Mouse (Mus musculus) myocyte (in vitro differentiated cells): ENCODE results near the gene Wdr19. TPM values are rescaled to one million over a fixed set of nuclear protein-coding genes. Genes with fewer than 3 reads are reported as not detected.
"Not testable (repeated sequence)": the region's sequence is repeated elsewhere in the genome, so short reads cannot be mapped to it uniquely, and the experiment has no call there.

ENCODE experiments used
- H3K27me3 ChIP-seq: one replicate; pipeline ENCODE4 v1.6.1; 2011; ENCODE audit not compliant: control insufficient read depth, insufficient read depth, insufficient read length
- H3K36me3 ChIP-seq: one replicate; pipeline ENCODE4 v1.6.1; 2011; ENCODE audit not compliant: control insufficient read depth, insufficient read depth
- H3K4me2 ChIP-seq: one replicate; pipeline ENCODE4 v1.6.1; 2011; ENCODE audit warnings: low read depth, control low read depth
- H3K4me3 ChIP-seq: one replicate; pipeline ENCODE4 v1.5.1; 2011; ENCODE audit warnings: mild to moderate bottlenecking, control low read depth, moderate library complexity
- H3K79me2 ChIP-seq: one replicate; pipeline ENCODE4 v1.6.1; 2011; ENCODE audit not compliant: control insufficient read depth, insufficient read depth
- H3ac ChIP-seq: one replicate; pipeline ENCODE4 v1.6.1; 2011; ENCODE audit not compliant: control insufficient read depth, insufficient read length
- CEBPB ChIP-seq: IDR thresholded peaks from 2 replicates; pipeline ENCODE4 v1.6.1; 2011; ENCODE audit warnings: mild to moderate bottlenecking, moderate library complexity; ENCODE audit not compliant: poor library complexity, insufficient read depth, severe bottlenecking
- E2F4 ChIP-seq: IDR thresholded peaks from one replicate; pipeline ENCODE4 v1.6.1; 2011; ENCODE audit warnings: mild to moderate bottlenecking, control low read depth, moderate library complexity; ENCODE audit not compliant: insufficient read depth
- MAX ChIP-seq: IDR thresholded peaks from one replicate; pipeline ENCODE4 v1.6.1; 2011; ENCODE audit warnings: low read depth, mild to moderate bottlenecking, control low read depth
- MYOD1 ChIP-seq, 3 experiments: IDR thresholded peaks; one replicate each; pipeline ENCODE4 v1.6.1; 2011; ENCODE audit warnings: control low read depth in 2 of 3, low read depth in 2 of 3, mild to moderate bottlenecking in 2 of 3, moderate library complexity in 1 of 3; ENCODE audit not compliant: insufficient read length in 2 of 3, control insufficient read depth in 1 of 3
- MYOG ChIP-seq, 3 experiments: IDR thresholded peaks; one replicate each; pipeline ENCODE4 v1.6.1; 2011; ENCODE audit warnings: control low read depth in 2 of 3, low read depth in 2 of 3, mild to moderate bottlenecking in 2 of 3; ENCODE audit not compliant: insufficient read length in 2 of 3, control insufficient read depth in 1 of 3, insufficient read depth in 1 of 3
- POLR2A ChIP-seq: IDR thresholded peaks from one replicate; pipeline ENCODE4 v1.6.1; 2011; ENCODE audit warnings: low read depth, mild to moderate bottlenecking, control low read depth, moderate library complexity; ENCODE audit not compliant: insufficient read length
- POLR2AphosphoS2 ChIP-seq: IDR thresholded peaks from one replicate; pipeline ENCODE4 v1.6.1; 2011; ENCODE audit warnings: low read depth, control low read depth; ENCODE audit not compliant: insufficient read length
- REST ChIP-seq: IDR thresholded peaks from one replicate; pipeline ENCODE4 v1.6.1; 2011; ENCODE audit warnings: mild to moderate bottlenecking, control low read depth, moderate library complexity; ENCODE audit not compliant: insufficient read depth, insufficient read length
- SRF ChIP-seq: IDR thresholded peaks from one replicate; pipeline ENCODE4 v1.6.1; 2011; ENCODE audit warnings: low read depth; ENCODE audit not compliant: control insufficient read depth, insufficient read length
- TCF12 ChIP-seq: IDR thresholded peaks from one replicate; pipeline ENCODE4 v1.6.1; 2011; ENCODE audit warnings: mild to moderate bottlenecking, control low read depth; ENCODE audit not compliant: poor library complexity, insufficient read depth, severe bottlenecking
- TCF3 ChIP-seq: IDR thresholded peaks from one replicate; pipeline ENCODE4 v1.6.1; 2011; ENCODE audit warnings: low read depth, control low read depth; ENCODE audit not compliant: insufficient read length
- USF1 ChIP-seq: IDR thresholded peaks from one replicate; pipeline ENCODE4 v1.6.1; 2011; ENCODE audit warnings: low read depth, mild to moderate bottlenecking, control low read depth, moderate library complexity
- polyA plus RNA-seq: library from polyadenylated mRNA; unstranded; fragments of >200 nt; fragmentation: generic; extraction: Trizol; gene quantifications from one replicate; pipeline ENCODE4 v1.2.1, GENCODE M21; 2012; ENCODE audit warnings: missing spikeins

Gene Wdr19
- polyA plus RNA-seq, 1 experiment, result 3.4 TPM

DNA sequence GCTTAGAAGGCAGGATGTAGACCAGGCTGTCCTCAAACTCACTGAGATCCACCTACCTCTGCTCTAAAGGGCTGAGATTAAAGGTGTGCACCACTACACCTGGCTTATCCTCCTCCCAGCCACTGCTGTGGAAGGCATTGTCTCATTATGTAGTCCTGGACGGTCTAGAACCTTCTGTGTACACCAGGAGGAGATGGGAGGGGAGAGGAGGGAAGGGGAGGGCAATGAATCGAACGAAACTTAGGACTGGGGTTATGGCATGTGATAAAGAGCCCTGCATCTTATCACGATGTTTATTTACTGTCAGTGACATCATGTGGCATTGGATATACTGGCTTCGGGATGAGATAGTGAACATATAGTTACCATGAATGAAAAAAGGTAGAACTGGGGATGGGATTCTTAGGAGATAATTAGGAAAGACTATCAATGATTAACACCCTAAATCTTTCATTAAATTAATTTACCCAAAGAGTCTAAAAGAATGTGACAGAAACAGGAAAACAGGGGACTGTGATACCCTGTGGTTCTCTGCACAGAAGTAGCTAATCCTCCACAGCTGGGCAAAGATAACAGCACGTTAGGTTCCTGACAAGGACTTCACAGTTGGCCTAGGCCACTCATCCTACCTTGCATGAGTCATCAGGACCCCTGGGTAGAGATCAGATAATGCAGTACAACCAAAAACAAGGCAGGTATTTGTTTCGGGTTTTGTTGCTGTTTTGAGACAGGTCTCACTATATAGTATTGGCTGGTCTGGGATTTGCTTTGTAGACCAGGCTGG is 98.9 kb downstream of the Wdr19 start:
- Histone ChIP-seq H3K4me2 (no peak overlapping the region), H3K4me3 (no peak overlapping the region), H3K36me3 (peaks cover 7% of the 10 kb centered on the region), H3ac (no peak overlapping the region), H3K27me3 (no peaks in the 10 kb centered on the region), H3K79me2 (no peaks in the 10 kb centered on the region)
- no peak for TF ChIP-seq E2F4
- no peak for TF ChIP-seq TCF3
- TF ChIP-seq MAX, result no peak
- no peak for TF ChIP-seq TCF12
- no peak for TF ChIP-seq SRF

DNA sequence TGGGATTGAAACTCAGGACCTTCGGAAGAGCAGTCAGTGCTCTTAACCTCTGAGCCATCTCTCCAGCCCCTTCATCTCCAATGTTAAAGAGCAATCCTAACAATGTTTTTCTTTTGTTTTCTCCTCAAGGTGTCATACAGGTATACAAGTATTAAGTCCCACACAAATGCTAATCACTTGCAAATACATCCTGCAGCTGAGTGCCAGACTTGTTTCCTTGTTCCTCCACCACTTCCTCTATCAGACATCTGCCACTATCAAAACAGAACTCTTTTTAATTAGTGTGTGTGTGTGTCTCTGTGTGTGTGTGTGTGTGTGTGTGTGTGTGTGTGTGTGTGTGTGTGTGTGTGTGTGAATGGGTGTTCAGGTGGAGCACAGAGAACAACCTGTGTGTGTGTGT is 100.1 kb downstream of the Wdr19 start:
- not testable (repeated sequence) for H3K36me3 ChIP-seq, H3K27me3 ChIP-seq, H3ac ChIP-seq, H3K4me3 ChIP-seq, H3K79me2 ChIP-seq, H3K4me2 ChIP-seq

DNA sequence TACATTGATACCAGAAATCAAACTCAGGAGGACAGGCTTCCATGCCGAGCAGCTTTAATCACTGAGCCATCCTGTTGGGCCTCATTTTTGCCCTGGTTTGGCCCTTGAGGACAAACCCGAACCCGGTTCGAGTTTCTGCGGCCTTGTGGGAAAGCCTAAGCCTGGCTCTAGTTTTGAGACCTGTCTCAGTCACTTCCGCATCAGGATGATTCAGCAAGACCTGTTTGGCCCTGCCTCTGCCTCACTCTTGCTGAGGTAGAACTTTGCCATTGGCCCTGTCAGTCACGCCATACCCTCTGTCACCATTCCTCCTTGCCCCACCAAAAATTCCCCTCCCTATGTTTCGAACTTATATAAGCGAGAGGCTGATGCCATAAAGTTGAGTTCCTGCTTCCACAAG is 100.6 kb downstream of the Wdr19 start:
- Histone ChIP-seq H3ac (no peak overlapping the region), H3K36me3 (peaks cover 5% of the 10 kb centered on the region), H3K27me3 (no peaks in the 10 kb centered on the region), H3K79me2 (no peaks in the 10 kb centered on the region), H3K4me2 (no peak overlapping the region), H3K4me3 (no peak overlapping the region)
- TF ChIP-seq SRF, result no peak
- no peak for TF ChIP-seq REST

DNA sequence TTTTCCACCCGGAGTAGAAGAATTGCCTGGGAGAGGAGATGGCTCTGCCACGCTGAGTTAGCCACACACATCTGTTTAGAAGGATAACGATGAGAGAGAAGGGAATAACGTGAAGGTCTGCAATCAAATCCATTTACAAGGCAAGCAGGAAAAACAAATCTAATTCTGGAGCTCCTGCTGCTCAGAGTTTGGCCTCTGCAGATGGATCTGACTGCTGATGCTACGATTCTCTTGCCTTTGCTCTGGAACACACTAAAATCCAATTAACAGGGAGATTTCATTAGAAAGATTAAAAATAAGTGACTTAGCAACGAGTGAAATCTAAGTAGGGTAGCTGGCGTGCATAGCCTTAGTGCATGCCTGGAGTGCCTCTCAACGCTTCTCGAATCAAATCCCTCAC is 106.0 kb downstream of the Wdr19 start:
- H3ac ChIP-seq, result no peak overlapping the region
- H3K4me2 ChIP-seq, result no peak overlapping the region
- no peaks in the 10 kb centered on the region for H3K79me2 ChIP-seq
- H3K27me3 ChIP-seq, result no peaks in the 10 kb centered on the region
- H3K36me3 ChIP-seq, result peaks cover 15% of the 10 kb centered on the region
- H3K4me3 ChIP-seq, result no peak overlapping the region
- TF ChIP-seq E2F4 (no peak), CEBPB (no peak), TCF3 (no peak), TCF12 (no peak), MAX (no peak), MYOD1 (IDR thresholded peaks at IDR 0.05; ENCODE audit: control insufficient read depth in 1 of 3, insufficient read length in 2 of 3, low read depth in 2 of 3) (no peak), POLR2A (no peak), POLR2AphosphoS2 (no peak), USF1 (no peak), MYOG (IDR thresholded peaks at IDR 0.05; ENCODE audit: control insufficient read depth in 1 of 3, insufficient read depth in 1 of 3, insufficient read length in 2 of 3, low read depth in 2 of 3) (no peak), REST (no peak), SRF (no peak)

DNA sequence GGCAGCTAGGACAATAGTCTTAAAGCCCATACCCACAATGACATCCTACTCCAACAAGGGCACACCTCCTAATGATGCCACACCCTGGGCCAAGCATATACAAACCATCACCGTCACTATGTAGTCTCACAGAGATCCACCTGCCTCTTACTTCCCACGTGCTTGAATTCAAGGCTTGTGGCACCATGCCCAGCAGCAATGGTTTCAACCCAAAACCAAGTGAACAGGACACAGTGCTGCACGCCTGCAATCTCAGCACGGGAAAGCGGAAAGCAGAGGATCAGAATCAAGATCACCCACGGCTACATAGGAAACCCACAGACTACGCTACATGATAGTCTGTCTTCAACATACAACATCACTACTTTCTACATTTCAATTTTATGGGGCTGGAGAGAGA is 108.7 kb downstream of the Wdr19 start:
- Histone ChIP-seq H3K4me2 (no peak overlapping the region), H3K36me3 (peaks cover 9% of the 10 kb centered on the region), H3K27me3 (no peaks in the 10 kb centered on the region), H3K79me2 (no peaks in the 10 kb centered on the region), H3K4me3 (no peak overlapping the region), H3ac (no peak overlapping the region)
- TF ChIP-seq POLR2A (no peak), MAX (no peak), E2F4 (no peak), SRF (no peak), MYOD1 (IDR thresholded peaks at IDR 0.05; ENCODE audit: control insufficient read depth in 1 of 3, insufficient read length in 2 of 3, low read depth in 2 of 3) (no peak), CEBPB (no peak), TCF12 (no peak), USF1 (no peak), TCF3 (no peak), REST (no peak), MYOG (IDR thresholded peaks at IDR 0.05; ENCODE audit: control insufficient read depth in 1 of 3, insufficient read depth in 1 of 3, insufficient read length in 2 of 3, low read depth in 2 of 3) (no peak), POLR2AphosphoS2 (no peak)

DNA sequence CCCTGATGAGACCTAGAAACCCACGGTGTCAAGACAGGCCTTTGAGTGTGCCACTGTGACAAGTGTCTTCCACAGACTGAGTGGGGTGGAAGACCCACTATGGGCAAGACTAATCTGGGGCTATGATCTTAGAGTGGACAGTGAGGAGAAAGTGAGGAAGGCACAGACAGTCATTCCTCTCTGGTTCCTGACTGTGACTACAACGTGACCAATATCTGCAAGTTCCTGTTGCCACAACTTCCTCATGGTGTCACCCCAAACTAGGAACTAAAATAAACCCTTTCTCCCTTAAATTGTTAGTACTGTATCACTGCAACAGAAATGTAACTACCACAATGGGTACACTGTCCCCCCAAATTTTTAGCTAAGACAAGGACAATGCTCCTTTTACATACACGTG is 109.4 kb downstream of the Wdr19 start:
- peaks cover 9% of the 10 kb centered on the region for H3K36me3 ChIP-seq
- TF ChIP-seq MYOD1 (IDR thresholded peaks at IDR 0.05; ENCODE audit: control insufficient read depth in 1 of 3, insufficient read length in 2 of 3, low read depth in 2 of 3), result no peak
- no peaks in the 10 kb centered on the region for H3K27me3 ChIP-seq
- no peak overlapping the region for H3K4me3 ChIP-seq
- H3ac ChIP-seq, result no peak overlapping the region
- H3K4me2 ChIP-seq, result no peak overlapping the region
- no peaks in the 10 kb centered on the region for H3K79me2 ChIP-seq

Other genes with a start within 250 kb of the Wdr19 start
- 4.5 TPM for gene Tlr6, start 239.6 kb upstream of the Wdr19 start, polyA plus RNA-seq
- gene Fam114a1, start 229.6 kb upstream of the Wdr19 start, polyA plus RNA-seq, result 18.5 TPM
- gene Tmem156, start 107.6 kb upstream of the Wdr19 start, polyA plus RNA-seq, result 0.61 TPM
- 25.1 TPM for gene Klhl5, start 92.2 kb upstream of the Wdr19 start, polyA plus RNA-seq
- 8.7 TPM for gene Rfc1, start 136.0 kb downstream of the Wdr19 start, polyA plus RNA-seq
- gene Klb, start 148.6 kb downstream of the Wdr19 start, polyA plus RNA-seq, result 0.01 TPM
- 2,064 TPM for gene Rpl9, start 191.7 kb downstream of the Wdr19 start, polyA plus RNA-seq
- 22.6 TPM for gene Lias, start 191.8 kb downstream of the Wdr19 start, polyA plus RNA-seq
- 30.9 TPM for gene Ugdh, start 236.3 kb downstream of the Wdr19 start, polyA plus RNA-seq